Mouse (Mus musculus) hindbrain, embryonic 11.5 days (tissue): Measurements from ENCODE around the gene Prm1. TPM values are rescaled to one million over a fixed set of nuclear protein-coding genes. Genes with fewer than 3 reads are reported as not detected.
A peak's percentile ranks its signal among the peaks of the same experiment; 100 is the strongest.

Experiments used
- ATAC-seq: fragments of 200-750 bp; cut with Nextera tagmentation; 2 replicates; pipeline ENCODE4 v1.8.0; 2017; ENCODE audit warnings: mild to moderate bottlenecking, moderate TSS enrichment, moderate library complexity; ENCODE audit not compliant: low FRiP score
- DNase-seq: peaks from one replicate; pipeline ENCODE4 v3.0.0-alpha.2; 2015; ENCODE audit warnings: low spot score
- H3K27ac ChIP-seq: fragments of 300-500 bp; sonication (generic); 2 replicates; pipeline ENCODE4 v1.5.1; 2014; ENCODE audit warnings: mild to moderate bottlenecking, low read depth, low read length
- H3K27me3 ChIP-seq: fragments of 300-500 bp; sonication (generic); 2 replicates; pipeline ENCODE4 v1.6.1; 2014; ENCODE audit warnings: mild to moderate bottlenecking, low read length, moderate library complexity, mixed read lengths; ENCODE audit not compliant: control insufficient read depth, insufficient read depth
- H3K36me3 ChIP-seq: fragments of 300-500 bp; sonication (generic); 2 replicates; pipeline ENCODE4 v1.6.1; 2014; ENCODE audit warnings: mild to moderate bottlenecking, low read length, moderate library complexity, mixed read lengths; ENCODE audit not compliant: control insufficient read depth, insufficient read depth
- H3K4me1 ChIP-seq: fragments of 300-500 bp; sonication (generic); replicated peaks from 2 replicates; pipeline ENCODE4 v1.6.1; 2014; ENCODE audit warnings: low read length, mixed read lengths; ENCODE audit not compliant: control insufficient read depth, insufficient read depth
- H3K4me2 ChIP-seq: fragments of 300-500 bp; sonication (generic); replicated peaks from 2 replicates; pipeline ENCODE4 v1.6.1; 2014; ENCODE audit warnings: mild to moderate bottlenecking, low read depth, low read length
- H3K4me3 ChIP-seq: fragments of 300-500 bp; sonication (generic); 2 replicates; pipeline ENCODE4 v1.5.1; 2014; ENCODE audit warnings: low read depth, low read length
- H3K9ac ChIP-seq: fragments of 300-500 bp; sonication (generic); 2 replicates; pipeline ENCODE4 v1.6.1; 2014; ENCODE audit warnings: low read depth, low read length
- H3K9me3 ChIP-seq: fragments of 300-500 bp; sonication (generic); 2 replicates; pipeline ENCODE4 v1.6.1; 2016; ENCODE audit warnings: low read length; ENCODE audit not compliant: control insufficient read depth
- WGBS: fragments of 180-500 bp; shearing (Covaris S2); extraction: QIAGEN DNeasy Blood & Tissue Kit; methylation state at CpG from one replicate; pipeline ENCODE4 v1.1.7; 2014; 5-methylcytosine and 5-hydroxymethylcytosine counted together
- polyA plus RNA-seq: library from polyadenylated mRNA; unstranded; fragments of >200 nt; fragmentation: Nextera tagmentation; extraction: Ambion mirVana; gene quantifications from 2 replicates; pipeline ENCODE4 v1.2.1, GENCODE M21; 2014

The Prm1 gene
- polyA plus RNA-seq, 1 experiment from 2014 or later: not detected

DNA sequence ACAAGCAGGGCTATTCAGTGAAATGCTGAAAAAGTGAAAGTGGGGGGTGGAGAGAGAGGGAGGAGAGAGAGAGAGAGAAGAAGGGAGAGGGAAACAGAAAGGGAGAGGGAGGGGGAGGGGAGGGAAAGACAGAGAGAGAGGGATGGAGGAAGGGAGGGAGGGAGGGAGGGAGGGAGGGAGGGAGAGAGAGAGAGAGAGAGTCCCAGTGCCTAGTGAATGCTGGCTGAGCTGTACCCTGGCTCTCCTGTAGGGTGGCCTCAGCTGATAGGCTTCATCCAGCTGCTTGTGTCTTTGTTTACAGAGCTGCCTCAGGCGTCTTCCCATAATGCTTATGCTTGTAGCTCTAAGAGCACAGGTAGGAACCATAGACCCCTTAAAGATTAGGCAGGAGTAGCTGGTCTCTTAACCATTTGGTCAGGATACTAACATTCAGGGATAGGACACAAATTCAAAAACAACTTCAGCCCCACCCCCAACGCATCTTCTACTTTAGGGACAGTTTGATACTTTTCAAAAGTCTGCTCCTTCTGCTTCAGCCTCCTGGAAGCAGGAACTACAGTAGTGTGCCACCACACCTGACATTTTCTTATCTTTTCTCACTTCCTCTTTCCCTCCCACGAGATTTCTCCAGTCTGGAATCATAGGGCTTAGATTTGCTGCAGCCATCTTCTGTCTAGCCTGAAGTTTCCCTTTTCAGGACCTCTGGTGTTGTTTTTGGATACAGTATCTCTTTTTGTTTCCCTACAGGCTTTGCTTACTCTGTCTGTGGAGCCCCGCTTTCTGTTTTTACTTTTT lies 34.9 kb downstream of the Prm1 start:
- Histone ChIP-seq H3K36me3 (no peaks in the 10 kb centered on the region), H3K27ac (no peak overlapping the region), H3K4me1 (no peaks in the 10 kb centered on the region), H3K9me3 (no peaks in the 10 kb centered on the region), H3K9ac (no peak overlapping the region), H3K4me3 (no peak overlapping the region), H3K27me3 (no peaks in the 10 kb centered on the region), H3K4me2 (no peak overlapping the region)
- DNase-seq (no peak), ATAC-seq (no peak)
- 50% methylated on average over 4 of the region's 4 CpGs for WGBS

DNA sequence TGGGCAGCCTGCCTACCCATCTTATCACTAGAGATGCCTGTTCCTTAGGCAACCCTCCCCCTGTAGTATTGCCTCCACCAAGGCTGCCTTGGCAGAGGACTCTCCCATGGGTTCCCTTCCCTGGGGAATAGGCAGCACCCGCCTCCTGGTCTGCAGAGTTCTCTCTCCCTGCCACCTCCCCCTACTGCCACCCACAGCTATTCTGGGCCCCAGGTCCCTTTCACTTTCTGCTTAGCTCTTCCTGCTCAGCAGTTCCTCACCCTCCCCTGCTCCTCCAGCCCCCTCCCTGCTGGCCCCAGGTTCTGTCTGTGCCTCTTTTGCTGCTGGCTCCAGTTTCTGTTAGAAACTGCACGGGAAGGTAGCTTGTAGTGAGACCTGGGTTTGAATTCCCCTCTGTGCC lies 36.0 kb downstream of the Prm1 start:
- H3K4me1 ChIP-seq: no peaks in the 10 kb centered on the region
- no peaks in the 10 kb centered on the region for H3K36me3 ChIP-seq
- H3K27me3 ChIP-seq: no peaks in the 10 kb centered on the region
- ATAC-seq (no peak), DNase-seq (no peak)
- H3K9me3 ChIP-seq: no peaks in the 10 kb centered on the region
- H3K9ac ChIP-seq: no peak overlapping the region
- no peak overlapping the region for H3K4me2 ChIP-seq
- H3K4me3 ChIP-seq: no peak overlapping the region
- 47% methylated on average over 2 of the region's 2 CpGs for WGBS
- no peak overlapping the region for H3K27ac ChIP-seq

DNA sequence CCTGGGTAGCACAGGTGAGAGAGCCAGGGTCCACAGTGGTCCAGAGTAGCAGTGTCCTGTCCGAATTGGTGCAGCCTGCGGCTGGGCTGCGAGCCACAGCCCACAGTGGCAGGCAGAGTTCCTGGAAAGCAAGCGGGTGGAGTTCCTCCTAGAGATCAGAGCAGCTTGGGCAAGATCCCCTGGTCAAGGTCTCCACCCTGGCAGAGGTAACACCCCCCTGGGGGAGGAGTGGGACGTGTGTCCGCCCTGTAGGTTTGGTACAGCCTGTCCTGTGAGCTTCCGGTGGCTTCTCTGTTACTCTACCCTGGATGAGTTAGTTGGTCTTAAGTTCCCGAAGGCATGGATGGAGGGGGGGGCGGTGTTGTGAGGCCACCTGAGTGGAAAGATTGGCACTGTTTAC lies 36.8 kb downstream of the Prm1 start:
- H3K27me3 ChIP-seq: no peaks in the 10 kb centered on the region
- H3K9me3 ChIP-seq: no peaks in the 10 kb centered on the region
- no peaks in the 10 kb centered on the region for H3K4me1 ChIP-seq
- no peak overlapping the region for H3K4me2 ChIP-seq
- WGBS: 63% methylated on average over 9 of the region's 9 CpGs
- no peak overlapping the region for H3K9ac ChIP-seq
- H3K27ac ChIP-seq: no peak overlapping the region
- DNase-seq (no peak), ATAC-seq (no peak)
- H3K4me3 ChIP-seq: no peak overlapping the region
- no peaks in the 10 kb centered on the region for H3K36me3 ChIP-seq

DNA sequence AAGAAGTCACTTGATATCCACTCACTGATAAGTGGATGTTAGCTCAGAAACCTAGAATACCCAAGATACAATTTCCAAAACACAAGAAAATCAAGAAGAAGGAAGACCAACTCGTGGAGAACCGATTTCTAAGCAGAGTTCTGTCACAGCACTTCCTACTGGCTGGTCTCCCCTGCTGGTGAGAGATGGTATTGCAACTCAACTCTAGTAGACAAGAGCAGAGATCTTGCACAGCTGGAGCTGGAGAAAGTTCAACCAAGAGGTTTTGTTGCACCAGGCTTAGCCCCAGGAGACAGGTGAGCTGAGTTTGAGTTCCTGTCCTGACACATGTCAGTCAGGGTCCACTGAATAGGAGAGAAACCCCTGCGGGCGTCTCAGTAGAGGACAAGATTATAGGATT lies 38.5 kb downstream of the Prm1 start:
- no peak overlapping the region for H3K27ac ChIP-seq
- no peaks in the 10 kb centered on the region for H3K4me1 ChIP-seq
- H3K9ac ChIP-seq: no peak overlapping the region
- no peak overlapping the region for H3K4me2 ChIP-seq
- H3K9me3 ChIP-seq: no peaks in the 10 kb centered on the region
- H3K4me3 ChIP-seq: no peak overlapping the region
- ATAC-seq (no peak), DNase-seq (peak; percentile 77)
- WGBS: 41% methylated on average over 4 of the region's 4 CpGs
- no peaks in the 10 kb centered on the region for H3K27me3 ChIP-seq
- H3K36me3 ChIP-seq: no peaks in the 10 kb centered on the region

DNA sequence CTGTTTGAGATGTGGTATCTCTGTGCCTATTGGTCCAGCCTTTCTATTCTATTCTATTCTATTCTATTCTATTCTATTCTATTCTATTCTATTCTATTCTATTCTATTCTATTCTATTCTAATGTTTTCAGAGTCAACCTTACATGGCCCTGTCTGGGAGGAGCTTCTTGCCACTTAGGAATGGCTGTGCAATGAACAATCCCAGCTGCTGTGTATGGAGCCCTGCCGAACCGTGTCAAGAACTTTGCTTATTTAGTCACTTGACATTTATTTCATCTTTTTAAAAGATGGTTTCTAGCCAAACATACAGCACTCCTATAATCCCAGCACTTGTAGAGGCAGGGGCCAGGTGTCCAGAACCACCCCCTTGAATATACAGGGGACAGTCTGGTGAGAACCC lies 41.3 kb downstream of the Prm1 start:
- 56% methylated on average over 2 of the region's 2 CpGs for WGBS
- H3K36me3 ChIP-seq: no peaks in the 10 kb centered on the region

DNA sequence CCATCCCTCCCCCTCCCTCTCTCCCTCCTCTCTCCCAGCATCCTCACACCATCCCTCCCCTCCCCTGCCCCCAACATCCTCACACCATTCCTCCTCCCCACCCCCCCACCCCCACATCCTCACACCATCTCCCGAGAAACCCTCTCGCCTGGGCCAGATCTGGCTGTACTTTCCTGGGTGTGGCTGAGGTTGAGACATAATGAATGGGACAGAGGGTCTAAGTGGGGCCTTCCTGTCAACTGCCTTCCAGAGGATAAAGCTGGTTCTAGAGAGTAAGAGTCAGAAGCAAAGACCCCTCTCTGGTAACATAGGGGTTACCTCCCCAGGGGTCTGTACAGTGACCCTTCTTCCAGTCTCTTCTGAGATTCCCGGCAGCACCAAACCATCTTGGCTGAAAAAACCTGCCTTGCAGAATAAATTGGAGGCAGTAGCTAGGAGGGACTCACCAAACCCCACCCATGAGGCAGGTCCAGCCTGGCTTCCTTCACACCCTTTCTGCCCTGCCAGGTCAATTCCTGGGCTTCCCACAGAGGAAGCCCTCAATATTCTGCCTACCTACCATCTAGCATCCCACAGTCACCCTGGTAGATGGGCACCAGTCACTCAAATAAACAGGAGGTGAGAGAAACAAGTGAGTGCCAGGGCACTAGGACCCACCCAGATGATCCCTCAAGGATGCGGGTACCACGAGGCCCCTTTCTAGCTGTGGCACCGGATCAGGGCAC lies 41.9 kb downstream of the Prm1 start:
- H3K4me3 ChIP-seq: no peak overlapping the region
- DNase-seq (no peak), ATAC-seq (no peak)
- no peaks in the 10 kb centered on the region for H3K4me1 ChIP-seq
- WGBS: 73% methylated on average over 6 of the region's 6 CpGs
- no peak overlapping the region for H3K27ac ChIP-seq
- H3K9ac ChIP-seq: no peak overlapping the region
- no peak overlapping the region for H3K4me2 ChIP-seq
- no peaks in the 10 kb centered on the region for H3K27me3 ChIP-seq
- no peaks in the 10 kb centered on the region for H3K9me3 ChIP-seq
- no peaks in the 10 kb centered on the region for H3K36me3 ChIP-seq

More for the DNA sequence above, 41.3 kb downstream of the Prm1 start:
- ATAC-seq: no peak
- H3K4me1 ChIP-seq: no peaks in the 10 kb centered on the region
- no peak overlapping the region for H3K4me3 ChIP-seq
- no peak overlapping the region for H3K27ac ChIP-seq
- H3K9ac ChIP-seq: no peak overlapping the region
- DNase-seq: no peak
- no peaks in the 10 kb centered on the region for H3K9me3 ChIP-seq
- H3K27me3 ChIP-seq: no peaks in the 10 kb centered on the region
- H3K4me2 ChIP-seq: no peak overlapping the region

DNA sequence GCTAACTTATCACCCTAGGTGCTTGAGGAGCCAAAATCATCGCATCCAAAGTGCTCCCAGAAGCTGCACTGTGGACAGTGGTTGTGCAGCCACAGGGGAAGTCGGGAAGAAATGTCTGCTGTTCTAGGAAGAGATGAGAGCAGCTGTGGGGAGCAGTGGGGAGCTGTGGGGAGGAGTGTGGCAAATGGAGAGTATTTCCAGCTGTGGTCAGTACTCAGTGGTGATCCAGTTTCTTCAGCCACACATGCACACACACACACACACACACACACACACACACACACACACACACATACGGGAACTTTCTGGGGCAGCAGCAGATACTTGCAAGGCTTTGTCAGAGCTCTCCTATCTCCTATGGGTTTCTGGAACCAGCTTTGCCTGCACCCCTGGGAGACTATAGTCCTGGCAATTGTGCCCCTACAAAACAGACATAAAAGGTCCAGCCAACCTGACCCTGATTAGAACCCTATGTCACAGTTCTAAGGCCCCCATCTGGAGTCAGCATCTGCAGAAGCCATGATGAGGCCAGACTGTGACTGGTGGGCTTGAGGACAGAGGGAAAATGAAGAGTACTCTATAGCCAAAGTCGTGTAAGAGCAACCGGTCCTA lies 43.0 kb downstream of the Prm1 start:
- Histone ChIP-seq H3K36me3 (no peaks in the 10 kb centered on the region), H3K9me3 (no peaks in the 10 kb centered on the region), H3K27ac (no peak overlapping the region), H3K9ac (no peak overlapping the region), H3K4me1 (no peaks in the 10 kb centered on the region), H3K4me3 (no peak overlapping the region), H3K27me3 (no peaks in the 10 kb centered on the region), H3K4me2 (no peak overlapping the region)
- DNase-seq (no peak), ATAC-seq (no peak)
- WGBS: 80% methylated on average over 4 of the region's 5 CpGs

DNA sequence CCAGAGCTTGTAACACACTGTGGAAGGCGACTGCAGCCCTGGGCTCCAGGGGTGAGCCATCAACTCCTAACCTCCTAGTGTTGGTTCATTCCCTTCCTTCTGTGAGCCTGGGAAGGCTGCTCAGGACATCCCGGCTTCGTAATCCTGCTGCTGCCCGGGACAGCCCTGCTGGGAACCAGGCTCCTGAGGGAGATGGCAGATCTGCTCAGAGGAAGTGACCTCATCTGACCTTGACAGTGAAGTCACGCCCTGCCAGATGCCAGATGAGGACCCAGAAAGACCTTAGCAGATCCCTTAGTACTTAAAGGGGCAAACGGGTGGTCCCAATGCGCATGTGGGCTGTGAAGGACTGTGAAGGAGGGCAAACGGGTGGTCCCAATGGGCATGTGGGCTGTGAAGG lies 44.5 kb downstream of the Prm1 start:
- no peak for ATAC-seq
- Histone ChIP-seq H3K27me3 (no peaks in the 10 kb centered on the region), H3K27ac (no peak overlapping the region), H3K36me3 (no peaks in the 10 kb centered on the region), H3K4me2 (no peak overlapping the region), H3K4me3 (no peak overlapping the region), H3K4me1 (no peaks in the 10 kb centered on the region), H3K9me3 (no peaks in the 10 kb centered on the region), H3K9ac (no peak overlapping the region)
- WGBS: 66% methylated on average over 8 of the region's 8 CpGs
- DNase-seq: no peak
